ENCODE assay signal across 8 mouse cellular contexts in genomic region chr11:95859468-95859855, GRCm38 (mm10). TPM values are rescaled to one million over a fixed set of nuclear protein-coding genes. Genes with fewer than 3 reads are reported as not detected.
A peak's percentile ranks its signal among the peaks of the same experiment; 100 is the strongest.
DNase-seq lines count a peak whose midpoint lies in the region; ATAC-seq and TF ChIP-seq lines count a peak whose summit lies in the region.

No protein-coding gene starts in this region.

- TF ChIP-seq CTCF in midbrain, postnatal 0 days (IDR thresholded peaks at IDR 0.05) = peak; percentile 6; the same call in 1 of the 2 replicates

- peak; percentile 47; the same call in 1 of the 2 replicates for ATAC-seq in heart, embryonic 13.5 days (ENCODE audit: extremely low read depth, insufficient number of reproducible peaks, low FRiP score, low TSS enrichment)
- peak; percentile 21 for ATAC-seq in CD4-positive, CD25-positive, alpha-beta regulatory T cell, adult 4 months
- peak; percentile 66 for ATAC-seq in forebrain, embryonic 15.5 days (replicated peaks)
- ATAC-seq in limb, embryonic 15.5 days (ENCODE audit: insufficient number of reproducible peaks, low FRiP score, low TSS enrichment, low read depth) = no peak
- peak; percentile 62 for ATAC-seq in midbrain, postnatal 0 days (ENCODE audit: low FRiP score)

- WGBS in heart, embryonic 13.5 days = under 1% methylated on average over 35 of the region's 35 CpGs
- under 1% methylated on average over 35 of the region's 35 CpGs for WGBS in forebrain, embryonic 15.5 days
- under 1% methylated on average over 35 of the region's 35 CpGs for WGBS in limb, embryonic 15.5 days
- WGBS in midbrain, postnatal 0 days = under 1% methylated on average over 35 of the region's 35 CpGs

- DNase-seq in heart, postnatal 36 days = no peak
- peak; percentile 45 to 46 for DNase-seq in adrenal gland, postnatal 4 days (ENCODE audit: low spot score in 2 of 2)
- peak; percentile 78 for DNase-seq in midbrain, postnatal 0 days (ENCODE audit: low spot score)
- peak; percentile 81 for DNase-seq in thymus, postnatal 14 days

- H3K4me1 ChIP-seq in heart, embryonic 13.5 days = peaks cover 15% of the 10 kb centered on the region
- peaks cover 15% of the 10 kb centered on the region for H3K4me1 ChIP-seq in forebrain, embryonic 15.5 days
- peaks cover 11% of the 10 kb centered on the region for H3K4me1 ChIP-seq in limb, embryonic 15.5 days
- H3K4me1 ChIP-seq in midbrain, postnatal 0 days (ENCODE audit: insufficient read depth, low read length) = no peaks in the 10 kb centered on the region

- intact Hi-C loops in heart, postnatal 36 days (cut with DNase I) = no loop called here

- peak overlapping the region; percentile 94 for H3K27ac ChIP-seq in heart, embryonic 13.5 days (replicated peaks)
- peak overlapping the region; percentile 93 for H3K27ac ChIP-seq in forebrain, embryonic 15.5 days (replicated peaks)
- peak overlapping the region; percentile 96 for H3K27ac ChIP-seq in limb, embryonic 15.5 days
- H3K27ac ChIP-seq in midbrain, postnatal 0 days (ENCODE audit: low read depth, low read length) = peak overlapping the region; percentile 77

- peak overlapping the region; percentile 69 for H3K4me3 ChIP-seq in heart, embryonic 13.5 days
- H3K4me3 ChIP-seq in forebrain, embryonic 15.5 days = peak overlapping the region; percentile 87
- peak overlapping the region; percentile 83 for H3K4me3 ChIP-seq in limb, embryonic 15.5 days
- H3K4me3 ChIP-seq in midbrain, postnatal 0 days (ENCODE audit: low read depth, low read length) = peak overlapping the region; percentile 57

- no peaks in the 10 kb centered on the region for H3K27me3 ChIP-seq in heart, embryonic 13.5 days (replicated peaks)
- H3K27me3 ChIP-seq in forebrain, embryonic 15.5 days = no peaks in the 10 kb centered on the region
- no peaks in the 10 kb centered on the region for H3K27me3 ChIP-seq in limb, embryonic 15.5 days
- H3K27me3 ChIP-seq in midbrain, postnatal 0 days (ENCODE audit: insufficient read depth, low read length) = no peaks in the 10 kb centered on the region

- no peaks in the 10 kb centered on the region for H3K9me3 ChIP-seq in heart, embryonic 13.5 days
- H3K9me3 ChIP-seq in forebrain, embryonic 15.5 days = no peaks in the 10 kb centered on the region
- H3K9me3 ChIP-seq in limb, embryonic 15.5 days = no peaks in the 10 kb centered on the region
- no peaks in the 10 kb centered on the region for H3K9me3 ChIP-seq in midbrain, postnatal 0 days (ENCODE audit: low read length)

- no peaks in the 10 kb centered on the region for H3K36me3 ChIP-seq in heart, embryonic 13.5 days
- H3K36me3 ChIP-seq in forebrain, embryonic 15.5 days = no peaks in the 10 kb centered on the region
- no peaks in the 10 kb centered on the region for H3K36me3 ChIP-seq in limb, embryonic 15.5 days
- H3K36me3 ChIP-seq in midbrain, postnatal 0 days (ENCODE audit: insufficient read depth, low read length) = no peaks in the 10 kb centered on the region

- peak overlapping the region; percentile 94 for H3K4me2 ChIP-seq in heart, embryonic 13.5 days
- H3K4me2 ChIP-seq in forebrain, embryonic 15.5 days (replicated peaks) = peak overlapping the region; percentile 63
- H3K4me2 ChIP-seq in limb, embryonic 15.5 days = peak overlapping the region; percentile 58
- peak overlapping the region; percentile 65 for H3K4me2 ChIP-seq in midbrain, postnatal 0 days (ENCODE audit: low read depth, low read length, poor library complexity, severe bottlenecking)

- H3K9ac ChIP-seq in heart, embryonic 13.5 days = peak overlapping the region; percentile 87
- H3K9ac ChIP-seq in forebrain, embryonic 15.5 days (replicated peaks) = peak overlapping the region; percentile 58
- H3K9ac ChIP-seq in limb, embryonic 15.5 days = peak overlapping the region; percentile 65
- H3K9ac ChIP-seq in midbrain, postnatal 0 days (replicated peaks; ENCODE audit: low read length, poor library complexity, severe bottlenecking) = peak overlapping the region; percentile 44

RNA-seq across cellular contexts. Expression of gene Abi3, which starts 17.2 kb away (rescaled TPM):
- 17.0 and 17.3 TPM in 2 replicates for polyA plus RNA-seq in heart, embryonic 13.5 days (2015; fragmentation: Nextera tagmentation; extraction: Ambion mirVana)
- 10 to 100 TPM in 1 of 2 experiments, 1 to 10 TPM in 1; 9.3 to 13.7 TPM for total RNA-seq in heart, postnatal 36 days (2021)
- 10 to 100 TPM; 83.1 to 93.7 TPM for polyA plus RNA-seq in CD4-positive, CD25-positive, alpha-beta regulatory T cell, adult 4 months (2017; shearing (Covaris generic))
- total RNA-seq in adrenal gland, postnatal 4 days (2021) = 10 to 100 TPM; 18.6 to 18.8 TPM
- polyA plus RNA-seq in forebrain, embryonic 15.5 days (2015; fragmentation: Nextera tagmentation; extraction: Ambion mirVana) = 1.7 and 2.0 TPM in 2 replicates
- polyA plus RNA-seq in limb, embryonic 15.5 days (2015; fragmentation: Nextera tagmentation; extraction: Ambion mirVana) = 7.0 and 7.2 TPM in 2 replicates
- total RNA-seq in midbrain, postnatal 0 days (2014; rRNA removed) = 1.0 and 1.1 TPM in 2 replicates
- 1.5 TPM in 2 replicates for polyA plus RNA-seq in midbrain, postnatal 0 days (2015; fragmentation: Nextera tagmentation; extraction: Ambion mirVana)

RNA-seq across cellular contexts. Expression of gene Gngt2, which starts 22.4 kb away (rescaled TPM):
- polyA plus RNA-seq in heart, embryonic 13.5 days (2015; fragmentation: Nextera tagmentation; extraction: Ambion mirVana) = 36.6 and 41.4 TPM in 2 replicates
- 10 to 100 TPM; 15.3 to 23.5 TPM for total RNA-seq in heart, postnatal 36 days (2021)
- 10 to 100 TPM; 56.7 to 64.5 TPM for polyA plus RNA-seq in CD4-positive, CD25-positive, alpha-beta regulatory T cell, adult 4 months (2017; shearing (Covaris generic))
- 10 to 100 TPM; 17.2 to 23.1 TPM for total RNA-seq in adrenal gland, postnatal 4 days (2021)
- 2.5 and 2.6 TPM in 2 replicates for polyA plus RNA-seq in forebrain, embryonic 15.5 days (2015; fragmentation: Nextera tagmentation; extraction: Ambion mirVana)
- polyA plus RNA-seq in limb, embryonic 15.5 days (2015; fragmentation: Nextera tagmentation; extraction: Ambion mirVana) = 16.9 and 18.7 TPM in 2 replicates
- 2.9 and 3.3 TPM in 2 replicates for total RNA-seq in midbrain, postnatal 0 days (2014; rRNA removed)
- polyA plus RNA-seq in midbrain, postnatal 0 days (2015; fragmentation: Nextera tagmentation; extraction: Ambion mirVana) = 2.4 TPM in 2 replicates

RNA-seq across cellular contexts. Expression of gene Phospho1, which starts 35.2 kb away (rescaled TPM):
- polyA plus RNA-seq in heart, embryonic 13.5 days (2015; fragmentation: Nextera tagmentation; extraction: Ambion mirVana) = 1.8 and 2.2 TPM in 2 replicates
- 100 to 1,000 TPM; 174 to 180 TPM for total RNA-seq in heart, postnatal 36 days (2021)
- polyA plus RNA-seq in CD4-positive, CD25-positive, alpha-beta regulatory T cell, adult 4 months (2017; shearing (Covaris generic)) = not detected
- total RNA-seq in adrenal gland, postnatal 4 days (2021) = 10 to 100 TPM; 25.5 to 26.0 TPM
- 0.23 TPM in 1 of 2 replicates, not detected in the other for polyA plus RNA-seq in forebrain, embryonic 15.5 days (2015; fragmentation: Nextera tagmentation; extraction: Ambion mirVana)
- polyA plus RNA-seq in limb, embryonic 15.5 days (2015; fragmentation: Nextera tagmentation; extraction: Ambion mirVana) = 2.8 and 3.9 TPM in 2 replicates
- 0.85 and 2.1 TPM in 2 replicates for total RNA-seq in midbrain, postnatal 0 days (2014; rRNA removed)
- polyA plus RNA-seq in midbrain, postnatal 0 days (2015; fragmentation: Nextera tagmentation; extraction: Ambion mirVana) = not detected in 2 replicates

RNA-seq across cellular contexts. Expression of gene B4galnt2, which starts 55.2 kb away (rescaled TPM):
- 0.21 TPM in 1 of 2 replicates, not detected in the other for polyA plus RNA-seq in heart, embryonic 13.5 days (2015; fragmentation: Nextera tagmentation; extraction: Ambion mirVana)
- total RNA-seq in heart, postnatal 36 days (2021) = not detected
- polyA plus RNA-seq in CD4-positive, CD25-positive, alpha-beta regulatory T cell, adult 4 months (2017; shearing (Covaris generic)) = under 1 TPM in 1 of 2 experiments, not detected in 1; 0.19 TPM
- under 1 TPM in 1 of 2 experiments, not detected in 1; 0.28 TPM for total RNA-seq in adrenal gland, postnatal 4 days (2021)
- polyA plus RNA-seq in forebrain, embryonic 15.5 days (2015; fragmentation: Nextera tagmentation; extraction: Ambion mirVana) = not detected in 2 replicates
- polyA plus RNA-seq in limb, embryonic 15.5 days (2015; fragmentation: Nextera tagmentation; extraction: Ambion mirVana) = not detected in 2 replicates
- not detected in 2 replicates for total RNA-seq in midbrain, postnatal 0 days (2014; rRNA removed)
- polyA plus RNA-seq in midbrain, postnatal 0 days (2015; fragmentation: Nextera tagmentation; extraction: Ambion mirVana) = not detected in 2 replicates

Comparison
In these comparisons a context has a peak if more than half of its experiments do, and no peak if none do; other contexts are left out.
1. DNase-seq: peak in adrenal gland, postnatal 4 days (2 of 2), midbrain, postnatal 0 days (single experiment) and thymus, postnatal 14 days (single experiment); none in heart, postnatal 36 days (0 of 2).
2. Peak in every context shown above with its lines, with median percentiles within 50 percentile points of each other: H3K27ac ChIP-seq, H3K4me2 ChIP-seq, H3K4me3 ChIP-seq and H3K9ac ChIP-seq.